Mouse (Mus musculus) G1E (cell line): ENCODE data around the gene Ppp1r13l. TPM values are rescaled to one million over a fixed set of nuclear protein-coding genes. Genes with fewer than 3 reads are reported as not detected.

ENCODE experiments used
- ATAC-seq: 2 replicates; pipeline ENCODE4 v1.8.0; 2016; ENCODE audit warnings: mild to moderate bottlenecking; ENCODE audit not compliant: insufficient number of reproducible peaks, poor library complexity, low FRiP score, severe bottlenecking; ENCODE audit errors: extremely low read depth
- DNase-seq: peaks from one replicate; pipeline ENCODE4 v3.0.0; 2012; ENCODE audit warnings: low spot score
- H3K27me3 ChIP-seq: 2 replicates; pipeline ENCODE4 v1.6.1; 2012; ENCODE audit warnings: mild to moderate bottlenecking, low read length, inconsistent platforms; ENCODE audit not compliant: insufficient read depth
- H3K36me3 ChIP-seq: replicated peaks from 2 replicates; pipeline ENCODE3; 2012; ENCODE audit warnings: mild to moderate bottlenecking, inconsistent platforms
- H3K4me1 ChIP-seq: 2 replicates; pipeline ENCODE4 v1.6.1; 2012; ENCODE audit warnings: low read depth, low read length, inconsistent platforms, mixed read lengths; ENCODE audit not compliant: insufficient read depth
- H3K4me3 ChIP-seq: 2 replicates; pipeline ENCODE4 v1.5.1; 2012; ENCODE audit warnings: low read depth, mild to moderate bottlenecking, inconsistent platforms, low read length, moderate library complexity, mixed read lengths
- H3K9me3 ChIP-seq: replicated peaks from 2 replicates; pipeline ENCODE4 v1.6.1; 2012; ENCODE audit warnings: inconsistent platforms
- CTCF ChIP-seq: IDR thresholded peaks from 2 replicates; pipeline ENCODE4 v1.5.1; 2012; ENCODE audit warnings: low read depth, low read length, inconsistent platforms, mixed read lengths
- GATA1 ChIP-seq: IDR thresholded peaks from 2 replicates; pipeline ENCODE4 v1.6.1; 2012; ENCODE audit warnings: borderline replicate concordance, low read length, inconsistent platforms, mixed read lengths
- GATA2 ChIP-seq: IDR thresholded peaks from 2 replicates; pipeline ENCODE4 v1.6.1; 2012; ENCODE audit warnings: low read depth, low read length, inconsistent platforms, borderline replicate concordance
- POLR2AphosphoS5 ChIP-seq: IDR thresholded peaks from 2 replicates; pipeline ENCODE4 v1.6.1; 2012; ENCODE audit warnings: low read depth, low read length, inconsistent platforms; ENCODE audit not compliant: insufficient replicate concordance
- TAL1 ChIP-seq: conservative IDR thresholded peaks from 2 replicates; pipeline ENCODE4 v1.6.1; 2012; ENCODE audit warnings: low read depth, low read length, inconsistent platforms, mixed read lengths
- polyA plus RNA-seq: library from polyadenylated mRNA; stranded (reverse); fragments of >175 nt; gene quantifications from 2 replicates; pipeline ENCODE4 v1.2.3, GENCODE M21; 2012
- total RNA-seq, 2 experiments: library from RNA; stranded (forward) in 1 of 2; stranded (reverse) in 1 of 2; fragments of 200-1000 nt in 1 of 2; fragments of >200 nt in 1 of 2; fragmentation: Nextera tagmentation in 1 of 2; gene quantifications; 2 replicates each; pipeline ENCODE4 v1.2.3; 2014 to 2017

Ppp1r13l gene
- total and polyA plus RNA-seq, 3 experiments, result 1.1 to 32.9 (median 15.2) TPM

- Histone ChIP-seq H3K9me3 (peaks cover 5% of the 10 kb centered on the region), H3K36me3 (no peaks in the 10 kb centered on the region), H3K27me3 (peaks cover 37% of the 10 kb centered on the region), H3K4me1 (peaks cover 37% of the 10 kb centered on the region), H3K4me3 (no peak overlapping the region; the same call in 1 of the 2 replicates)
- no peak for TF ChIP-seq CTCF
- TF ChIP-seq GATA1, result no peak
- no peak for TF ChIP-seq TAL1
- TF ChIP-seq GATA2, result no peak
- no peak for TF ChIP-seq POLR2AphosphoS5
- DNase-seq (no peak), ATAC-seq (no peak)
These were observed 43.1 kb downstream of the Ppp1r13l start for GRCm38 (mm10) chr7:19402535-19403112.

- ATAC-seq (peak; percentile 49; the same call in 1 of the 2 replicates), DNase-seq (peak; percentile 59)
- Histone ChIP-seq H3K4me3 (peak within 1 kb of the TSS; percentile 71), H3K4me1 (peaks cover 37% of the 10 kb centered on the region), H3K27me3 (peaks cover 40% of the 10 kb centered on the region), H3K36me3 (no peaks in the 10 kb centered on the region), H3K9me3 (peaks cover 5% of the 10 kb centered on the region)
- no peak for TF ChIP-seq POLR2AphosphoS5
- no peak for TF ChIP-seq TAL1
- no peak for TF ChIP-seq GATA2
- TF ChIP-seq GATA1, result no peak
- TF ChIP-seq CTCF, result no peak
These were observed 44.3 kb downstream of the Ppp1r13l start, which contains the start of gene Klc3 for GRCm38 (mm10) chr7:19403731-19404296. TSS of gene Klc3 (minus strand) at chr7:19404104.

- Histone ChIP-seq H3K4me1 (peaks cover 34% of the 10 kb centered on the region), H3K4me3 (peak within 1 kb of the TSS; percentile 71), H3K36me3 (no peaks in the 10 kb centered on the region), H3K27me3 (peaks cover 43% of the 10 kb centered on the region), H3K9me3 (peaks cover 5% of the 10 kb centered on the region)
- ATAC-seq (no peak), DNase-seq (no peak)
- TF ChIP-seq TAL1 (no peak), GATA2 (no peak), CTCF (no peak), POLR2AphosphoS5 (no peak), GATA1 (no peak)
These were observed 44.9 kb downstream of the Ppp1r13l start, which contains the start of gene Ckm for GRCm38 (mm10) chr7:19404476-19404875. TSS of gene Ckm (plus strand) at chr7:19404776.

GRCm38 (mm10) chr7:19405417-19405816 lies 45.9 kb downstream of the Ppp1r13l start:
- Histone ChIP-seq H3K27me3 (peaks cover 52% of the 10 kb centered on the region), H3K36me3 (no peaks in the 10 kb centered on the region), H3K4me1 (peaks cover 27% of the 10 kb centered on the region), H3K4me3 (peak overlapping the region; percentile 48; the same call in 1 of the 2 replicates), H3K9me3 (peaks cover 5% of the 10 kb centered on the region)
- peak; percentile 73 for DNase-seq
- TF ChIP-seq POLR2AphosphoS5 (no peak), CTCF (peak; percentile 87)
- peak; percentile 40 for ATAC-seq

GRCm38 (mm10) chr7:19409753-19410152 lies 50.2 kb downstream of the Ppp1r13l start:
- no peak for TF ChIP-seq GATA2
- no peak for TF ChIP-seq POLR2AphosphoS5
- TF ChIP-seq GATA1, result no peak
- TF ChIP-seq TAL1, result no peak
- TF ChIP-seq CTCF, result no peak
- Histone ChIP-seq H3K9me3 (0 out of 2 replicates have a peak, but pooled peaks cover 3% of the 10 kb centered on the region), H3K4me1 (peaks cover 8% of the 10 kb centered on the region), H3K4me3 (no peak overlapping the region), H3K27me3 (peaks cover 56% of the 10 kb centered on the region), H3K36me3 (no peaks in the 10 kb centered on the region)
- ATAC-seq, result no peak
- DNase-seq, result no peak

GRCm38 (mm10) chr7:19410766-19411344 lies 51.3 kb downstream of the Ppp1r13l start:
- H3K4me3 ChIP-seq, result no peak overlapping the region
- ATAC-seq, result no peak
- no peak for DNase-seq
- H3K4me1 ChIP-seq, result peaks cover 3% of the 10 kb centered on the region; the same call in 1 of the 2 replicates
- H3K9me3 ChIP-seq, result 0 out of 2 replicates have a peak, but pooled peaks cover 3% of the 10 kb centered on the region
- TF ChIP-seq TAL1 (no peak), GATA2 (no peak), POLR2AphosphoS5 (no peak), CTCF (no peak), GATA1 (no peak)
- no peaks in the 10 kb centered on the region for H3K36me3 ChIP-seq
- peaks cover 61% of the 10 kb centered on the region for H3K27me3 ChIP-seq
